Mouse (Mus musculus): ENCODE measurements around the gene Trip6.
A peak's percentile ranks its signal among the peaks of the same experiment; 100 is the strongest.

DNA sequence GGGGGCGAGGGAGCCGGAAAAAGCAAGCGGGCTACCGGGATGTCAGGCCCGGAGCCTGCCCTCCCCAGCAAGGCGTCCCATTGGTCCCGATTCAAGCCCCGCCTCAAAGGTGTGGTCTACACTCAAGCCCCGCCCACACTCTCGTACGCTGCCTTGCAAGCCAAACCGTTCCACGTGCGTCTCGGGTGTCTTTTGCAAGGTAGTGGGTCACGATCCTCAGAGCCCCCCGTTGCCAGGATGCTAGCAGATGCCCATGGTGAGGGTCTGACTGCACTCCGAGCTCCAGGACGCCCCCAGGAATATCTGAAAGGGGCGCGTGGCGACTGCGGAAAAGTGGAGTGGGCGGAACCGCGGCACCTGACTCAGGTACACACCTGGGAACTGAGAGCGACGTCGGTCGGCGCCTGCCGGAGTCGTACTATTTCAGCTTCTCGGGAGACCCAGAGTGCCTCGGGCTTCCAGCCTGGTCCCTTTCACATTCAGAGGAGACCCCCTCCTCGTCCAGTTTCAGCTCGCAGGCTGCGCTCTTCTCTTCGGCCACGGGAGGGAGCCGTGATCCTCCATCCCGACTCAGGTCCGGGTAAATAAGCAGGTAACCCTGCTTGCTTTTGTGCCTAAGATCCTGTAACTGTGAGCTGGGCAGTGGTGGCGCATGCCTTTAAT lies 19.4 kb upstream of the Trip6 start, which contains the start of gene Slc12a9:
- TF ChIP-seq CTCF (IDR thresholded peaks at IDR 0.05; ENCODE audit: low read depth), result peak; percentile 85
- no peak for TF ChIP-seq EP300 (IDR thresholded peaks at IDR 0.05; ENCODE audit: low read depth)
